Mouse (Mus musculus) B cell, adult 67 days (primary cell): ENCODE measurements around the gene Ilk. TPM values are rescaled to one million over a fixed set of nuclear protein-coding genes. Genes with fewer than 3 reads are reported as not detected.

Source experiments
- total RNA-seq, 2 experiments: library from RNA; stranded (reverse); gene quantifications; 4 replicates each; pipeline ENCODE4 v1.2.4; 2023

Ilk gene
- 10 to 100 TPM; 80.8 to 85.5 TPM for total RNA-seq

DNA sequence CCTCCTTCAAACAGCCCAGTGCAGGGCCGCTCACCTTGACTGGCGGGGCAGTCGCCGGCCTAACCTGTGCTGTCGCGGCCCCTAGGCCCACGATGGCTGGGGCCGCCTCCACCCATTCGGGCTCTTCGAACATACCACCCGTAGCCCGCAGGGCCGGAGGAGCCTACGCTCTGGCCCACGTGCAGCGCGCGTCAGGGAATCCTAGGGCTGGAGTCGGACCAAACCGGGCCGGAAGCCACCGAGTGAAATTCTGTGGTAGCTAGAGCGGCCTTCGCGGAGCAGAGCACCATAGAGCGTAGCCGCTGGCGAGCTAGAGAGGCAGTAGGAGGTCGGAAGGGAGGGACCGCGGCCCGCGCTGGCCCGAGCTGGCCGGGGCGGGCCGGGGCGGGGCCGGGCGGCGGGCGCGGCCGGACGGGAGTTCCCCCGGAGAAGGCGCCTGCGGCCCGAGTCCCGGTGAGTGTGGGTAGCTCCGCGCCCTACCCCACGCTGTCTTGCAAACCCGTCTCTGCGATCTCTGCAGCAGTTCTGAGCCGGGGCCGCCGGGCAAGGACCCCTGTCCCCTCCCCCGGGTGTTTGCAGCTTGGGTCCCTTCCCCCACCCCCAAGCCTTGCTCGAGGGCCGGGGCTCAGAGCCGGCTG, at the start of gene Ilk:
Ilk (plus strand) TSS at position 329 of the 638 bp plus-strand sequence.

DNA sequence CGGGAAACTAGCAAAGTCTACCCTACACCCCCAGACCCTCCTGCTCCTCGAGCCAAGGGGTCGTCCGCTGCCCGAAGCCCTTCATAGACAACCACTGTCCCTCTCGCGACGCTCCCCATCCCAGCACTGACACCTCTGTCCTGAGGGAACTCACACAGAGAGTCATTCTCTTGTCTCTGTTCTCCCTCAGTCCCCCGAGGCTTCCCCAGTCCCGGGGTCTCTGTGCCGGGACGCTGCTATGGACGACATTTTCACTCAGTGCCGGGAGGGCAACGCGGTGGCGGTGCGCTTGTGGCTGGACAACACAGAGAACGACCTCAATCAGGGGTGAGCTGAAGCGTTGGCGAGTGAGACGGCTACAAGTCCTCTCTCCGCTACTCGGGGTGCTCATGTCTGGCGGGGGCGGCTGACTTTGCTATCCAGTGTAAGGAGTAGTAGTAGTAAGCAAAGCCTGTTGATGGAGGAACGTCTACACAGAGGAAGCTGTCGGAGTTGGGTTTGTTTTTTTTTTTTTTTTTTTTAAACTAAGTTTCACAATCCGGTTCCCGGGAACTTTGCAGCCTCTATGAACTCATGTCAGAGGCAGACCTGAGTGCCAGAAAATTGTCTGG, 624 bp downstream of the Ilk start, which contains the start of gene Rrp8:
Rrp8 (minus strand) TSS at position 475 of the 611 bp plus-strand sequence.

DNA sequence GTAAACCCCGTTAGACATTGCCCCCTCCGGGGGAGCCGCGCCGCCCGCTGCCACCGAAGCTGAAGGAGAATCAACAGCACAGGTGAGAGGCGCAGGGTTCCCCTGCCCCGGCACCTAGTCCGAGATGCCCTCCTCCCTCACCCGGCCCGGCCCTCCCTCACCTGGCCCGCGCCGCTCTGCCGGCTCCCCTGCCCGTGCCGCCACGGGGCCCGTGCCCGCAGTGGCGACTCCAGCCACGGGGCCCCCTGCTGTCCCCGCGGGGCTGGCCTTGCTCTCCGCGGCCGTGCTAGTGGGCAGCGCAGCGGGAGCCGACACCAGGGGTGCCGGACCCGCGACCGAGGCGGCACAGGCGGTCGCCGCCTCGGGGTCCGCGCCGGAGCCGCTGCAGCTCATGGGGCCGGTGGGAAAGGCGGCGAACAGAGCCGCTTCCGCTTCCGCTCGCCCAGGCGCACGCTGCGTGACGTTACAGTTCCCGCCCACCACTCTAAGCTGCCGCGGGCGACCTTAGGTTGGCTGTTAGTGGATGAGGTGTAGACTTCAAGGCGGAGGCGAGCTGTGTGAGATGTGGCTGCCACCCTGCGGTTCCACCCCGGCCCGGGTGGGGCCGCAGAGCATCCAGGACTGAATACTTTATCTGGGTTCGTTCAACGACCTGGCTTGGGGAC, 7.7 kb downstream of the Ilk start, which contains the start of gene Taf10:
Taf10 (minus strand) TSS at position 436 of the 665 bp plus-strand sequence.

DNA sequence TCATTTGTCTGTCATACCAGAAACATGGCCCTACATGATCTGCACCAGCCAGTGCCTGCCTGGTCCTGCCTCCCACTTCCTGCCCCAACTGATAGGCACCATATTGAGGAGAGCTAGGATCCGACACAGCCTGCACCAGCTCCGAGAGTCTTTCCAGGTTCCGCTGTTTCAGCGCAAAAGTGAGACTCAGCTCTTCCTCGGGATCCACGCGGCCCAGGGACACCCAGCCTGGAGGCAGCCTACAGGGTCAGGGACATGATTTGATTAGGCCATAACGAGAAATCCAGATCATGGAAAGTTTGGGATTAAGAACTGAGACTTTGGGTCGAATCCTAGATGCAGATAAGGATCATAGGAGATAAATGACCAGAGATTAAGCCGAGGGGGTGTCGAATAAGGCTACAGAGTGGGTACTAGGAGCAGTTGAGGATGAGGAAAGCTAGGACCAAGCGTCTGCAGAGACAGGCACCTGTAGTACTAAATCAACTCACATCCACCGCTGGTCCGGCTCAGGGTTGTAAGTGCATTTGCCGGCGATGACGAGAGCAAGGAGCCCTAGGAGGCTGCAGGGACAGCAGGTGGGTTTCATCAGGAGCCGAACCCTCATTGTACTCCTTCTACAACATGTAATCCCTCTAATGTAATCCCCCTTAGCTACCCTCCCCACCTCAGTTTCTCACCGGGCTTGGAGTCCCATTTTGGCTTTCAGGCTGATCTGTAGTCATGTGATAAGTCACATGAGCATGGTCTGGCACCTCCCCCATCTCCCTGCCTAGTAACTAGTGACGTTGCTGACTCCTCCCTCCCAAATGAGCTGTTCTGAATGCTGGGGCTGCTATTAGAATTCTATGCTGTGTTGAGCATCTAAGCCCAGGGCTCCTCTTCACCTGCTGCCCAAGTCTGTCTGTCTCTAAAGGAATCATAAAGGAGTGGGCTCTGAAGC, 15.4 kb downstream of the Ilk start, which contains the start of gene Tpp1:
Tpp1 (minus strand) TSS at position 745 of the 943 bp plus-strand sequence.

DNA sequence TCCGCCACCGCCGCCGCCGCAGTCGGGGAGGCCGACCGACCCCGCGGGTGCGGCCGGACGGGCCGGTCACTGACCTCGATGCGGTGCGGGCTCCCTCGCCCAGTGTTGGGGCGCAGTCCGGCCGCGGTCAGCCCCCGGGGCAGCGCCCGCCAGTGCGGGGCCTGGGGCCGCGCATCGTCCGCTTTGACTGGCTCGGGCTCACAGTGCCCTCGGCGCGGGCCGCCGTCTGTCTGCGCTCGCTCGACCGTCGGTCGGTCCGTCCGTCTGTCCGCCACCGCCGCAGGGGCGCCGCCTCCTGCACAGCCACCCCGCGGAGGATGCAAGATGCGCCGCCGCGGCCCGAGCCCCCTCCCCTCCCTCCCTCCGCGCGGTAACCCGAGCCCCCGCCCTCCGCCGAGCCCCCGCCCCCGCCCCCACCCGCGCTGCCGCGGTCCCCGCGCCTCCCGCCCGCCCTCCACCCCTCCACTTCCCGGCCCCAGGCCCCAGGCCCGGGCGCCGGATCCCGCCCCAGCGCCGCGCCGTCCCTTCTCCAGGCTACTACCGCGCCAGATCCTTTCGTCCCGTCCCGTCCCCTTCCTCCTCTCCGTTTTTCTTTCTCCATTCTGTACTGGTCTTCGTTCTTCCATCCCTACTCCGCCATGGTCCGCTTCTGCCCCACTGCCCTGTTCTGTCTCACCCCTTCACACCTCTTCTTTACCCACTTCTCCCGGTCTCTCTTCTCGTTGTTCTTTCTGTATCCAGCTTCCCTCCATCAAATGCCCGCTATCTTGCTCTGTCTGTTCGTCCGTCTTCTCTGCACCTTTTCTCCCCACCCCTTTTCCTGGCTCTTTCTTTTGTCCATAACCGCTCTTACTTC, 51.1 kb downstream of the Ilk start, which contains the start of gene Dchs1:
Dchs1 (minus strand) TSS at position 370 of the 856 bp plus-strand sequence.

Other genes starting within 250 kb of the Ilk start
- gene Smpd1, start 182.2 kb upstream of the Ilk start, total RNA-seq: 10 to 100 TPM; 25.2 to 27.6 TPM
- gene Apbb1, start 154.9 kb upstream of the Ilk start, total RNA-seq: 1 to 10 TPM; 3.8 to 4.2 TPM
- gene Hpx, start 136.5 kb upstream of the Ilk start, total RNA-seq: not detected
- 10 to 100 TPM; 29.9 to 30.2 TPM for gene Trim3, start 103.0 kb upstream of the Ilk start, total RNA-seq
- 10 to 100 TPM; 61.4 to 63.9 TPM for gene Timm10b, start 96.5 kb upstream of the Ilk start, total RNA-seq
- gene Arfip2, start 96.2 kb upstream of the Ilk start, total RNA-seq: 10 to 100 TPM; 40.8 to 49.4 TPM
- gene Gm45799, start 96.0 kb upstream of the Ilk start, total RNA-seq: 10 to 100 TPM; 17.5 to 19.2 TPM
- 10 to 100 TPM in 1 of 2 experiments, 1 to 10 TPM in 1; 9.6 to 10.1 TPM for gene Dnhd1, start 85.8 kb upstream of the Ilk start, total RNA-seq
- 10 to 100 TPM; 32.1 to 32.4 TPM for gene Rrp8, start 793 bp downstream of the Ilk start, total RNA-seq
- gene Taf10, start 7.8 kb downstream of the Ilk start, total RNA-seq: 100 to 1,000 TPM; 186 to 188 TPM
- 10 to 100 TPM; 68.0 to 76.7 TPM for gene Tpp1, start 15.6 kb downstream of the Ilk start, total RNA-seq
- gene Dchs1, start 51.1 kb downstream of the Ilk start, total RNA-seq: not detected
- 10 to 100 TPM; 41.5 to 45.4 TPM for gene Mrpl17, start 74.5 kb downstream of the Ilk start, total RNA-seq
- 100 to 1,000 TPM in 1 of 2 experiments, 10 to 100 TPM in 1; 56.6 to 103 TPM for gene Gm4070, start 217.4 kb downstream of the Ilk start, total RNA-seq